Mouse (Mus musculus) heart, embryonic 11.5 days (tissue): Measurements from ENCODE around the gene Spata16. TPM values are rescaled to one million over a fixed set of nuclear protein-coding genes. Genes with fewer than 3 reads are reported as not detected.

Experiments
- ATAC-seq: fragments of 200-750 bp; cut with Nextera tagmentation; replicated peaks from 2 replicates; pipeline ENCODE4 v1.8.0; 2017; ENCODE audit warnings: moderate library complexity; ENCODE audit not compliant: insufficient number of reproducible peaks, low FRiP score, low TSS enrichment
- H3K27ac ChIP-seq: fragments of 300-500 bp; sonication (generic); 2 replicates; pipeline ENCODE4 v1.5.1; 2014; ENCODE audit warnings: mild to moderate bottlenecking, low read depth, low read length
- H3K27me3 ChIP-seq: fragments of 300-500 bp; sonication (generic); 2 replicates; pipeline ENCODE4 v1.6.1; 2014; ENCODE audit warnings: mild to moderate bottlenecking, low read length, mixed read lengths; ENCODE audit not compliant: control insufficient read depth, insufficient read depth
- H3K36me3 ChIP-seq: fragments of 300-500 bp; sonication (generic); 2 replicates; pipeline ENCODE4 v1.6.1; 2014; ENCODE audit warnings: mild to moderate bottlenecking, low read length, moderate library complexity, mixed read lengths; ENCODE audit not compliant: control insufficient read depth, insufficient read depth
- H3K4me1 ChIP-seq: fragments of 300-500 bp; sonication (generic); 2 replicates; pipeline ENCODE4 v1.6.1; 2014; ENCODE audit warnings: low read length; ENCODE audit not compliant: control insufficient read depth, insufficient read depth
- H3K4me2 ChIP-seq: fragments of 300-500 bp; sonication (generic); 2 replicates; pipeline ENCODE4 v1.6.1; 2014; ENCODE audit warnings: mild to moderate bottlenecking, moderate library complexity
- H3K4me3 ChIP-seq: fragments of 300-500 bp; sonication (generic); 2 replicates; pipeline ENCODE4 v1.5.1; 2014; ENCODE audit warnings: low read depth, low read length
- H3K9ac ChIP-seq: fragments of 300-500 bp; sonication (generic); 2 replicates; pipeline ENCODE4 v1.6.1; 2014; ENCODE audit warnings: mild to moderate bottlenecking, low read depth, low read length, moderate library complexity
- H3K9me3 ChIP-seq: fragments of 300-500 bp; sonication (generic); replicated peaks from 2 replicates; pipeline ENCODE4 v1.6.1; 2016; ENCODE audit warnings: low read length; ENCODE audit not compliant: control insufficient read depth
- WGBS: fragments of 180-500 bp; shearing (Covaris S2); extraction: QIAGEN DNeasy Blood & Tissue Kit; methylation state at CpG from one replicate; pipeline ENCODE4 v1.1.7; 2014; ENCODE audit not compliant: insufficient replicate concordance; 5-methylcytosine and 5-hydroxymethylcytosine counted together
- polyA plus RNA-seq: library from polyadenylated mRNA; unstranded; fragments of >200 nt; fragmentation: Nextera tagmentation; extraction: Ambion mirVana; gene quantifications from 2 replicates; pipeline ENCODE4 v1.2.1, GENCODE M21; 2014

Spata16 gene
- not detected in 2 replicates for polyA plus RNA-seq

- 70% methylated on average over 11 of the region's 11 CpGs for WGBS
- Histone ChIP-seq H3K4me2 (no peak within 1 kb of the TSS), H3K27ac (no peak within 1 kb of the TSS), H3K36me3 (no peaks in the 10 kb centered on the region), H3K4me1 (no peaks in the 10 kb centered on the region), H3K27me3 (no peaks in the 10 kb centered on the region), H3K9me3 (no peaks in the 10 kb centered on the region), H3K4me3 (no peak within 1 kb of the TSS), H3K9ac (no peak within 1 kb of the TSS)
- ATAC-seq = no peak
These were observed at the start of gene Spata16 for GRCm38 (mm10) chr3:26637402-26637801. TSS of gene Spata16 (plus strand) at chr3:26637620.

- Histone ChIP-seq H3K27me3 (no peaks in the 10 kb centered on the region), H3K4me2 (no peak overlapping the region), H3K36me3 (no peaks in the 10 kb centered on the region), H3K4me1 (no peaks in the 10 kb centered on the region), H3K9ac (no peak overlapping the region), H3K9me3 (no peaks in the 10 kb centered on the region), H3K27ac (no peak overlapping the region), H3K4me3 (no peak overlapping the region)
- 73% methylated on average over 1 of the region's 1 CpGs for WGBS
- ATAC-seq = no peak
These were observed 32.6 kb upstream of the Spata16 start for GRCm38 (mm10) chr3:26604861-26605260.

- Histone ChIP-seq H3K9ac (no peak overlapping the region), H3K4me1 (no peaks in the 10 kb centered on the region), H3K4me2 (no peak overlapping the region), H3K27ac (no peak overlapping the region), H3K27me3 (no peaks in the 10 kb centered on the region), H3K36me3 (no peaks in the 10 kb centered on the region), H3K4me3 (no peak overlapping the region), H3K9me3 (no peaks in the 10 kb centered on the region)
- WGBS = 72% methylated on average over 5 of the region's 5 CpGs
- ATAC-seq = no peak
These were observed 28.9 kb upstream of the Spata16 start for GRCm38 (mm10) chr3:26608531-26608930.

GRCm38 (mm10) chr3:26639214-26639613 is 1.8 kb downstream of the Spata16 start:
- Histone ChIP-seq H3K4me3 (no peak overlapping the region), H3K27ac (no peak overlapping the region), H3K4me1 (no peaks in the 10 kb centered on the region), H3K36me3 (no peaks in the 10 kb centered on the region), H3K9me3 (no peaks in the 10 kb centered on the region), H3K4me2 (no peak overlapping the region), H3K9ac (no peak overlapping the region), H3K27me3 (no peaks in the 10 kb centered on the region)
- ATAC-seq = no peak
- 82% methylated on average over 9 of the region's 9 CpGs for WGBS

GRCm38 (mm10) chr3:26639851-26640250 is 2.4 kb downstream of the Spata16 start:
- no peak for ATAC-seq
- 88% methylated on average over 8 of the region's 8 CpGs for WGBS
- no peaks in the 10 kb centered on the region for H3K27me3 ChIP-seq

GRCm38 (mm10) chr3:26640321-26641075 is 3.1 kb downstream of the Spata16 start:
- no peak overlapping the region for H3K4me3 ChIP-seq
- 76% methylated on average over 8 of the region's 8 CpGs for WGBS
- H3K4me1 ChIP-seq = no peaks in the 10 kb centered on the region
- H3K9me3 ChIP-seq = no peaks in the 10 kb centered on the region
- no peak overlapping the region for H3K4me2 ChIP-seq
- H3K27me3 ChIP-seq = no peaks in the 10 kb centered on the region
- no peak for ATAC-seq
- no peak overlapping the region for H3K27ac ChIP-seq
- H3K9ac ChIP-seq = no peak overlapping the region
- H3K36me3 ChIP-seq = no peaks in the 10 kb centered on the region

More at GRCm38 (mm10) chr3:26639851-26640250, 2.4 kb downstream of the Spata16 start:
- Histone ChIP-seq H3K9ac (no peak overlapping the region), H3K4me1 (no peaks in the 10 kb centered on the region), H3K36me3 (no peaks in the 10 kb centered on the region), H3K4me3 (no peak overlapping the region), H3K9me3 (no peaks in the 10 kb centered on the region), H3K4me2 (no peak overlapping the region), H3K27ac (no peak overlapping the region)

- no peaks in the 10 kb centered on the region for H3K4me1 ChIP-seq
- no peaks in the 10 kb centered on the region for H3K9me3 ChIP-seq
- no peaks in the 10 kb centered on the region for H3K27me3 ChIP-seq
- no peak overlapping the region for H3K4me2 ChIP-seq
- no peaks in the 10 kb centered on the region for H3K36me3 ChIP-seq
- H3K9ac ChIP-seq = no peak overlapping the region
- no peak overlapping the region for H3K4me3 ChIP-seq
- no peak overlapping the region for H3K27ac ChIP-seq
- 80% methylated on average over 15 of the region's 15 CpGs for WGBS
- ATAC-seq = no peak
These were observed 4.2 kb downstream of the Spata16 start for GRCm38 (mm10) chr3:26641351-26642249.

- Histone ChIP-seq H3K4me3 (no peak overlapping the region), H3K27ac (no peak overlapping the region), H3K9ac (no peak overlapping the region), H3K36me3 (no peaks in the 10 kb centered on the region), H3K4me1 (no peaks in the 10 kb centered on the region), H3K27me3 (no peaks in the 10 kb centered on the region), H3K4me2 (no peak overlapping the region), H3K9me3 (no peaks in the 10 kb centered on the region)
- 79% methylated on average over 1 of the region's 1 CpGs for WGBS
- ATAC-seq = no peak
These were observed 6.7 kb downstream of the Spata16 start for GRCm38 (mm10) chr3:26644136-26644535.
